In genomic region chr13:102948966-102949365, GRCm38 (mm10) we compare ENCODE assay signal across 25 mouse cellular contexts.
DNase-seq lines count a peak whose midpoint lies in the region; ATAC-seq and TF ChIP-seq lines count a peak whose summit lies in the region.
"Had no signal": no experiment of that assay in that cellular context is flagged by ENCODE, and none has a peak within 500 bp of the region (broad histone marks: within the 10 kb centered on the region; RNA-seq: fewer than 3 reads in every experiment).

No protein-coding gene starts in this region.

- H3K27me3 ChIP-seq in heart, embryonic 11.5 days (ENCODE audit: control insufficient read depth, insufficient read depth, low read length) = no peaks in the 10 kb centered on the region
- H3K27me3 ChIP-seq in heart, adult 2 months (ENCODE audit: control insufficient read depth, insufficient read depth, low read length) = no peaks in the 10 kb centered on the region
- H3K27me3 ChIP-seq in heart, embryonic 16.5 days (ENCODE audit: control insufficient read depth, insufficient read depth, low read length) = no peaks in the 10 kb centered on the region
- no peaks in the 10 kb centered on the region for H3K27me3 ChIP-seq in forebrain, embryonic 16.5 days (replicated peaks; ENCODE audit: control insufficient read depth, insufficient read depth, low read length)
- H3K27me3 ChIP-seq: stomach, embryonic 15.5 days had no signal

- TF ChIP-seq EP300 in heart, adult 2 months (IDR thresholded peaks at IDR 0.05; ENCODE audit: insufficient read depth, low read depth, low read length) = no peak

- H3K9ac ChIP-seq in heart, embryonic 11.5 days (ENCODE audit: low read depth, low read length) = no peak overlapping the region
- H3K9ac ChIP-seq in heart, adult 2 months (ENCODE audit: low read depth, low read length) = no peak overlapping the region
- no peak overlapping the region for H3K9ac ChIP-seq in heart, embryonic 16.5 days (ENCODE audit: low read length)
- H3K9ac ChIP-seq in forebrain, embryonic 16.5 days (replicated peaks; ENCODE audit: low read depth, low read length) = no peak overlapping the region
- H3K9ac ChIP-seq: forebrain, postnatal 0 days; hindbrain, embryonic 13.5 days; liver, embryonic 14.5 days; stomach, embryonic 15.5 days had no signal

- H3K27ac ChIP-seq in heart, embryonic 11.5 days (ENCODE audit: low read depth, low read length) = peak overlapping the region; percentile 79
- no peak overlapping the region for H3K27ac ChIP-seq in heart, adult 2 months
- H3K27ac ChIP-seq in heart, embryonic 16.5 days (ENCODE audit: low read length) = peak overlapping the region; percentile 71
- H3K27ac ChIP-seq in forebrain, embryonic 16.5 days (ENCODE audit: low read length) = no peak overlapping the region
- H3K27ac ChIP-seq: hindbrain, embryonic 13.5 days; liver, embryonic 14.5 days; macrophage; stomach, embryonic 15.5 days had no signal

- 47% methylated on average over 3 of the region's 3 CpGs for WGBS in heart, embryonic 11.5 days (ENCODE audit: insufficient replicate concordance)
- 70% methylated on average over 3 of the region's 3 CpGs for WGBS in heart, adult 2 months
- WGBS in heart, embryonic 16.5 days = 44% methylated on average over 3 of the region's 3 CpGs
- 94% methylated on average over 3 of the region's 3 CpGs for WGBS in forebrain, embryonic 16.5 days

- H3K79me2 ChIP-seq in heart, adult 2 months (replicated peaks; ENCODE audit: control insufficient read depth, insufficient read depth, low read length) = peaks cover 7% of the 10 kb centered on the region

- no peaks in the 10 kb centered on the region for H3K36me3 ChIP-seq in heart, embryonic 11.5 days (ENCODE audit: control insufficient read depth, insufficient read depth, low read length)
- no peaks in the 10 kb centered on the region for H3K36me3 ChIP-seq in heart, adult 2 months (ENCODE audit: control insufficient read depth, insufficient read depth, low read length)
- 0 out of 2 replicates have a peak, but pooled peaks cover 2% of the 10 kb centered on the region for H3K36me3 ChIP-seq in heart, embryonic 16.5 days (ENCODE audit: control insufficient read depth, insufficient read depth)
- H3K36me3 ChIP-seq in forebrain, embryonic 16.5 days (ENCODE audit: control insufficient read depth, insufficient read depth) = no peaks in the 10 kb centered on the region
- H3K36me3 ChIP-seq: hindbrain, embryonic 13.5 days; stomach, embryonic 15.5 days had no signal

- TF ChIP-seq POLR2A in heart, adult 2 months (IDR thresholded peaks at IDR 0.05; ENCODE audit: insufficient read depth, low read depth, low read length) = no peak

- intact Hi-C loops in heart, adult 2 months (cut with DNase I) = no loop called here
- intact Hi-C loops in gastrocnemius, postnatal 14 days (cut with DNase I; ENCODE audit: low total_unique reads) = no loop called here

- TF ChIP-seq CTCF in heart, adult 2 months (IDR thresholded peaks at IDR 0.05) = no peak

- H3K9me3 ChIP-seq in heart, embryonic 11.5 days (replicated peaks; ENCODE audit: control insufficient read depth, low read length) = no peaks in the 10 kb centered on the region
- H3K9me3 ChIP-seq in heart, embryonic 16.5 days (replicated peaks; ENCODE audit: control insufficient read depth, low read length) = no peaks in the 10 kb centered on the region
- no peaks in the 10 kb centered on the region for H3K9me3 ChIP-seq in forebrain, embryonic 16.5 days (ENCODE audit: control insufficient read depth, low read length)
- H3K9me3 ChIP-seq: hindbrain, embryonic 13.5 days; stomach, embryonic 15.5 days had no signal

- DNase-seq in heart, adult 2 months = no peak
- DNase-seq in heart, adult 11 months = no peak
- DNase-seq in gastrocnemius, postnatal 14 days = peak; percentile 18
- DNase-seq in kidney, postnatal 10 days = no peak
- DNase-seq: adrenal gland, adult 2 months; B cell, adult 2 months; cerebellum, adult 2 months; cerebellum, postnatal 14 days; forebrain, postnatal 0 days; layer of hippocampus, adult 9-11 months; liver; lung, adult 2 months; lung, postnatal 10 days; midbrain, embryonic 14.5 days; thymus, postnatal 14 days had no signal

- no peak for ATAC-seq in heart, embryonic 11.5 days (replicated peaks; ENCODE audit: insufficient number of reproducible peaks, low FRiP score, low TSS enrichment)
- peak; percentile 75 for ATAC-seq in heart, embryonic 16.5 days (replicated peaks; ENCODE audit: extremely low read depth, insufficient read depth, low FRiP score)
- ATAC-seq in forebrain, embryonic 16.5 days = no peak
- ATAC-seq: activated CD4-positive, CD25-positive, alpha-beta regulatory T cell, adult 4 months; forebrain, postnatal 0 days; intestine, embryonic 16.5 days had no signal

- peaks cover 34% of the 10 kb centered on the region for H3K4me1 ChIP-seq in heart, embryonic 11.5 days (ENCODE audit: control insufficient read depth, insufficient read depth, low read length)
- peaks cover 13% of the 10 kb centered on the region for H3K4me1 ChIP-seq in heart, adult 2 months (ENCODE audit: control insufficient read depth, insufficient read depth, low read length)
- peaks cover 36% of the 10 kb centered on the region for H3K4me1 ChIP-seq in heart, embryonic 16.5 days (ENCODE audit: control insufficient read depth, insufficient read depth, low read length)
- peaks cover 10% of the 10 kb centered on the region for H3K4me1 ChIP-seq in forebrain, embryonic 16.5 days (replicated peaks; ENCODE audit: control insufficient read depth, insufficient read depth, low read length)

- H3K4me2 ChIP-seq in heart, embryonic 11.5 days = no peak overlapping the region
- H3K4me2 ChIP-seq in heart, embryonic 16.5 days (ENCODE audit: low read depth, low read length) = no peak overlapping the region
- H3K4me2 ChIP-seq in forebrain, embryonic 16.5 days (ENCODE audit: low read length) = no peak overlapping the region
- H3K4me2 ChIP-seq: hindbrain, embryonic 13.5 days; stomach, embryonic 15.5 days had no signal

- H3K4me3 ChIP-seq in heart, embryonic 11.5 days (ENCODE audit: low read depth, low read length) = no peak overlapping the region
- H3K4me3 ChIP-seq in heart, adult 2 months = no peak overlapping the region
- no peak overlapping the region for H3K4me3 ChIP-seq in heart, embryonic 16.5 days (ENCODE audit: low read length)
- no peak overlapping the region for H3K4me3 ChIP-seq in forebrain, embryonic 16.5 days (replicated peaks; ENCODE audit: low read length)
- H3K4me3 ChIP-seq: erythroblast, embryonic 14.5 days; hindbrain, embryonic 13.5 days; stomach, embryonic 15.5 days had no signal

Comparison
In these comparisons a context has a peak if more than half of its experiments do, and no peak if none do; other contexts are left out.
1. H3K27ac ChIP-seq: peak in heart, embryonic 11.5 days (single experiment) and heart, embryonic 16.5 days (single experiment); none in heart, adult 2 months (single experiment) and forebrain, embryonic 16.5 days (single experiment).